Mouse (Mus musculus): ENCODE results near the gene Tatdn2.

- TF ChIP-seq CTCF (conservative IDR thresholded peaks at IDR 0.05; ENCODE audit: insufficient read depth, insufficient read length, low read depth, low read length) (no peak), POLR2A (IDR thresholded peaks at IDR 0.05; ENCODE audit: low read depth, low read length) (no peak)
Measured at GRCm38 (mm10) chr6:113695203-113695602, 1.6 kb upstream of the Tatdn2 start.

All from kidney, adult 2 months (tissue).